Mouse (Mus musculus) kidney, postnatal 0 days (tissue): ENCODE data around the gene Dppa4. TPM values are rescaled to one million over a fixed set of nuclear protein-coding genes. Genes with fewer than 3 reads are reported as not detected.

Experiments
- ATAC-seq: fragments of 200-750 bp; cut with Nextera tagmentation; replicated peaks from 2 replicates; pipeline ENCODE4 v1.8.0; 2017; ENCODE audit warnings: low read depth, moderate number of reproducible peaks, moderate TSS enrichment, moderate library complexity; ENCODE audit not compliant: low FRiP score
- DNase-seq: peaks from one replicate; pipeline ENCODE4 v3.0.0-alpha.2; 2016; ENCODE audit warnings: low spot score
- H3K27ac ChIP-seq: fragments of 300-500 bp; sonication (generic); 2 replicates; pipeline ENCODE4 v1.5.1; 2014; ENCODE audit warnings: mild to moderate bottlenecking
- H3K27me3 ChIP-seq: fragments of 300-500 bp; sonication (generic); 2 replicates; pipeline ENCODE4 v1.6.1; 2014; ENCODE audit warnings: low read length, mixed read lengths; ENCODE audit not compliant: insufficient read depth
- H3K36me3 ChIP-seq: fragments of 300-500 bp; sonication (generic); 2 replicates; pipeline ENCODE4 v1.6.1; 2014; ENCODE audit warnings: low read length, mixed read lengths; ENCODE audit not compliant: insufficient read depth
- H3K4me1 ChIP-seq: fragments of 300-500 bp; sonication (generic); replicated peaks from 2 replicates; pipeline ENCODE4 v1.6.1; 2014; ENCODE audit warnings: antibody characterized with exemption, low read length, mixed read lengths; ENCODE audit not compliant: insufficient read depth
- H3K4me2 ChIP-seq: fragments of 300-500 bp; sonication (generic); 2 replicates; pipeline ENCODE4 v1.6.1; 2014; ENCODE audit warnings: mild to moderate bottlenecking, low read length, moderate library complexity, mixed read lengths
- H3K4me3 ChIP-seq: fragments of 300-500 bp; sonication (generic); replicated peaks from 2 replicates; pipeline ENCODE4 v1.5.1; 2014; ENCODE audit warnings: low read depth, low read length
- H3K9ac ChIP-seq: fragments of 300-500 bp; sonication (generic); 2 replicates; pipeline ENCODE4 v1.6.1; 2014; ENCODE audit warnings: low read depth, low read length
- H3K9me3 ChIP-seq: fragments of 300-500 bp; sonication (generic); replicated peaks from 2 replicates; pipeline ENCODE4 v1.6.1; 2016; ENCODE audit warnings: low read length, inconsistent platforms, mixed read lengths
- CTCF ChIP-seq: IDR thresholded peaks from 2 replicates; pipeline ENCODE4 v1.5.1; 2016; ENCODE audit warnings: antibody characterized with exemption, low read depth, mild to moderate bottlenecking, moderate library complexity
- WGBS: fragments of 180-500 bp; shearing (Covaris S2); extraction: QIAGEN DNeasy Blood & Tissue Kit; methylation state at CpG from one replicate; pipeline ENCODE4 v1.1.7; 2014; 5-methylcytosine and 5-hydroxymethylcytosine counted together
- polyA plus RNA-seq: library from polyadenylated mRNA; unstranded; fragments of >200 nt; fragmentation: Nextera tagmentation; extraction: Ambion mirVana; gene quantifications from 2 replicates; pipeline ENCODE4 v1.2.1, GENCODE M21; 2015

Dppa4 gene
- polyA plus RNA-seq, 1 experiment from 2014 or later: not detected

GRCm38 (mm10) chr16:48323133-48323532 is 39.6 kb downstream of the Dppa4 start:
- 72% methylated on average over 6 of the region's 6 CpGs for WGBS

GRCm38 (mm10) chr16:48323602-48324345 is 40.2 kb downstream of the Dppa4 start:
- Histone ChIP-seq H3K9me3 (no peaks in the 10 kb centered on the region), H3K9ac (no peak overlapping the region), H3K4me3 (no peak overlapping the region), H3K4me1 (no peaks in the 10 kb centered on the region), H3K4me2 (no peak overlapping the region), H3K27ac (no peak overlapping the region), H3K36me3 (no peaks in the 10 kb centered on the region), H3K27me3 (no peaks in the 10 kb centered on the region)
- TF ChIP-seq CTCF: no peak
- 84% methylated on average over 8 of the region's 8 CpGs for WGBS
- ATAC-seq: no peak
- DNase-seq: no peak

More at GRCm38 (mm10) chr16:48323133-48323532, 39.6 kb downstream of the Dppa4 start:
- Histone ChIP-seq H3K4me2 (no peak overlapping the region), H3K27me3 (no peaks in the 10 kb centered on the region), H3K4me1 (no peaks in the 10 kb centered on the region), H3K36me3 (no peaks in the 10 kb centered on the region), H3K9ac (no peak overlapping the region), H3K4me3 (no peak overlapping the region), H3K9me3 (no peaks in the 10 kb centered on the region), H3K27ac (no peak overlapping the region)
- no peak for TF ChIP-seq CTCF
- no peak for DNase-seq
- ATAC-seq: no peak

GRCm38 (mm10) chr16:48326903-48327302 is 43.4 kb downstream of the Dppa4 start:
- Histone ChIP-seq H3K27ac (no peak overlapping the region), H3K9ac (no peak overlapping the region), H3K4me3 (no peak overlapping the region), H3K4me2 (no peak overlapping the region), H3K9me3 (no peaks in the 10 kb centered on the region), H3K36me3 (no peaks in the 10 kb centered on the region), H3K4me1 (no peaks in the 10 kb centered on the region), H3K27me3 (no peaks in the 10 kb centered on the region)
- WGBS: 15% methylated on average over 5 of the region's 5 CpGs
- no peak for TF ChIP-seq CTCF
- DNase-seq (peak; percentile 39), ATAC-seq (no peak)

- WGBS: 94% methylated on average over 2 of the region's 2 CpGs
- no peak overlapping the region for H3K9ac ChIP-seq
- TF ChIP-seq CTCF: peak; percentile 21; the same call in 1 of the 2 replicates
- H3K4me2 ChIP-seq: no peak overlapping the region
- H3K27ac ChIP-seq: no peak overlapping the region
- H3K4me1 ChIP-seq: no peaks in the 10 kb centered on the region
- no peak overlapping the region for H3K4me3 ChIP-seq
- H3K27me3 ChIP-seq: no peaks in the 10 kb centered on the region
- no peaks in the 10 kb centered on the region for H3K9me3 ChIP-seq
- ATAC-seq: no peak
- no peaks in the 10 kb centered on the region for H3K36me3 ChIP-seq
- no peak for DNase-seq
Observed at GRCm38 (mm10) chr16:48328420-48328819, 44.9 kb downstream of the Dppa4 start.

- H3K27me3 ChIP-seq: no peaks in the 10 kb centered on the region
- DNase-seq (no peak), ATAC-seq (no peak)
- H3K9ac ChIP-seq: no peak overlapping the region
- WGBS: 78% methylated on average over 3 of the region's 3 CpGs
- H3K9me3 ChIP-seq: no peaks in the 10 kb centered on the region
- no peaks in the 10 kb centered on the region for H3K36me3 ChIP-seq
- no peaks in the 10 kb centered on the region for H3K4me1 ChIP-seq
- H3K4me3 ChIP-seq: no peak overlapping the region
- TF ChIP-seq CTCF: no peak
- no peak overlapping the region for H3K27ac ChIP-seq
- H3K4me2 ChIP-seq: no peak overlapping the region
Observed at GRCm38 (mm10) chr16:48331822-48332221, 48.3 kb downstream of the Dppa4 start.

- 77% methylated on average over 4 of the region's 4 CpGs for WGBS
- H3K27ac ChIP-seq: no peak overlapping the region
Observed at GRCm38 (mm10) chr16:48335326-48335725, 51.8 kb downstream of the Dppa4 start.

More at GRCm38 (mm10) chr16:48335326-48335725, 51.8 kb downstream of the Dppa4 start:
- Histone ChIP-seq H3K27me3 (no peaks in the 10 kb centered on the region), H3K4me2 (no peak overlapping the region), H3K36me3 (no peaks in the 10 kb centered on the region), H3K4me3 (no peak overlapping the region), H3K9ac (no peak overlapping the region), H3K9me3 (no peaks in the 10 kb centered on the region), H3K4me1 (no peaks in the 10 kb centered on the region)
- DNase-seq (no peak), ATAC-seq (no peak)
- TF ChIP-seq CTCF: no peak

Other genes starting within 250 kb of the Dppa4 start
- not detected in 2 replicates for gene Dppa2, start 20.2 kb downstream of the Dppa4 start, polyA plus RNA-seq
- 0.31 and 0.39 TPM in 2 replicates for gene Gm5485, start 128.7 kb downstream of the Dppa4 start, polyA plus RNA-seq
- gene Morc1, start 147.5 kb downstream of the Dppa4 start, polyA plus RNA-seq: 0.05 and 0.08 TPM in 2 replicates